Mouse (Mus musculus): ENCODE data around the gene Gm45208. TPM values are rescaled to one million over a fixed set of nuclear protein-coding genes. Genes with fewer than 3 reads are reported as not detected.
"Not testable (repeated sequence)": the region's sequence is repeated elsewhere in the genome, so short reads cannot be mapped to it uniquely, and the experiment has no call there.

The Gm45208 gene
- polyA plus RNA-seq, 1 experiment, result 0.64 TPM

- Histone ChIP-seq H3K4me3 (peak within 1 kb of the TSS; percentile 22), H3K4me2 (ENCODE audit: low read depth) (peak within 1 kb of the TSS; percentile 74)
- not testable (repeated sequence) for H3K36me3 ChIP-seq (ENCODE audit: control insufficient read depth, insufficient read depth); H3K27me3 ChIP-seq (ENCODE audit: control insufficient read depth, insufficient read depth, insufficient read length); H3K79me2 ChIP-seq (ENCODE audit: control insufficient read depth, insufficient read depth); H3ac ChIP-seq (ENCODE audit: control insufficient read depth, insufficient read length)
- TF ChIP-seq POLR2A (IDR thresholded peaks at IDR 0.05; ENCODE audit: insufficient read length, low read depth), result peak; percentile 15
Measured at GRCm38 (mm10) chrX:7714135-7714899, 7.7 kb upstream of the Gm45208 start, which contains the start of gene Wdr45. TSS of gene Wdr45 (plus strand) at chrX:7714333.

GRCm38 (mm10) chrX:7716058-7716457, 6.0 kb upstream of the Gm45208 start:
- H3K4me3 ChIP-seq; H3K79me2 ChIP-seq (ENCODE audit: control insufficient read depth, insufficient read depth); H3ac ChIP-seq (ENCODE audit: control insufficient read depth, insufficient read length); H3K36me3 ChIP-seq (ENCODE audit: control insufficient read depth, insufficient read depth); H3K27me3 ChIP-seq (ENCODE audit: control insufficient read depth, insufficient read depth, insufficient read length); H3K4me2 ChIP-seq (ENCODE audit: low read depth): not testable (repeated sequence)

GRCm38 (mm10) chrX:7722282-7722611, 202 bp downstream of the Gm45208 start:
- TF ChIP-seq POLR2A (IDR thresholded peaks at IDR 0.05; ENCODE audit: insufficient read length, low read depth) (peak; percentile 37), CEBPB (IDR thresholded peaks at IDR 0.05; ENCODE audit: insufficient read depth, poor library complexity, severe bottlenecking) (no peak)

GRCm38 (mm10) chrX:7722691-7723090, 646 bp downstream of the Gm45208 start:
- Histone ChIP-seq H3K27me3 (ENCODE audit: control insufficient read depth, insufficient read depth, insufficient read length) (no peaks in the 10 kb centered on the region), H3K36me3 (ENCODE audit: control insufficient read depth, insufficient read depth) (no peaks in the 10 kb centered on the region), H3K4me2 (ENCODE audit: low read depth) (peak overlapping the region; percentile 68), H3K79me2 (ENCODE audit: control insufficient read depth, insufficient read depth) (peaks cover 8% of the 10 kb centered on the region), H3K4me3 (peak overlapping the region; percentile 63), H3ac (ENCODE audit: control insufficient read depth, insufficient read length) (peak overlapping the region; percentile 35)
- no peak for TF ChIP-seq USF1 (IDR thresholded peaks at IDR 0.05; ENCODE audit: low read depth)
- no peak for TF ChIP-seq MAX (IDR thresholded peaks at IDR 0.05; ENCODE audit: low read depth)
- no peak for TF ChIP-seq SRF (IDR thresholded peaks at IDR 0.05; ENCODE audit: control insufficient read depth, insufficient read length, low read depth)
- no peak for TF ChIP-seq TCF3 (IDR thresholded peaks at IDR 0.05; ENCODE audit: insufficient read length, low read depth)
- TF ChIP-seq POLR2AphosphoS2 (IDR thresholded peaks at IDR 0.05; ENCODE audit: insufficient read length, low read depth), result no peak
- TF ChIP-seq E2F4 (IDR thresholded peaks at IDR 0.05; ENCODE audit: insufficient read depth), result no peak
- TF ChIP-seq MYOD1 (IDR thresholded peaks at IDR 0.05; ENCODE audit: control insufficient read depth in 1 of 3, insufficient read length in 2 of 3, low read depth in 2 of 3), result no peak
- no peak for TF ChIP-seq REST (IDR thresholded peaks at IDR 0.05; ENCODE audit: insufficient read depth, insufficient read length)
- no peak for TF ChIP-seq TCF12 (IDR thresholded peaks at IDR 0.05; ENCODE audit: insufficient read depth, poor library complexity, severe bottlenecking)
- no peak for TF ChIP-seq MYOG (IDR thresholded peaks at IDR 0.05; ENCODE audit: control insufficient read depth in 1 of 3, insufficient read depth in 1 of 3, insufficient read length in 2 of 3, low read depth in 2 of 3)
- TF ChIP-seq POLR2A (IDR thresholded peaks at IDR 0.05; ENCODE audit: insufficient read length, low read depth), result no peak
- no peak for TF ChIP-seq CEBPB (IDR thresholded peaks at IDR 0.05; ENCODE audit: insufficient read depth, poor library complexity, severe bottlenecking)

More at GRCm38 (mm10) chrX:7722282-7722611, 202 bp downstream of the Gm45208 start:
- Histone ChIP-seq H3ac (ENCODE audit: control insufficient read depth, insufficient read length) (peak overlapping the region; percentile 35), H3K36me3 (ENCODE audit: control insufficient read depth, insufficient read depth) (no peaks in the 10 kb centered on the region), H3K79me2 (ENCODE audit: control insufficient read depth, insufficient read depth) (peaks cover 8% of the 10 kb centered on the region), H3K4me3 (peak overlapping the region; percentile 63), H3K27me3 (ENCODE audit: control insufficient read depth, insufficient read depth, insufficient read length) (no peaks in the 10 kb centered on the region), H3K4me2 (ENCODE audit: low read depth) (peak overlapping the region; percentile 68)

GRCm38 (mm10) chrX:7724135-7724534, 2.1 kb downstream of the Gm45208 start:
- no peak overlapping the region for H3ac ChIP-seq (ENCODE audit: control insufficient read depth, insufficient read length)
- no peak overlapping the region for H3K4me3 ChIP-seq
- H3K79me2 ChIP-seq (ENCODE audit: control insufficient read depth, insufficient read depth), result peaks cover 8% of the 10 kb centered on the region
- H3K4me2 ChIP-seq (ENCODE audit: low read depth), result no peak overlapping the region
- TF ChIP-seq CEBPB (IDR thresholded peaks at IDR 0.05; ENCODE audit: insufficient read depth, poor library complexity, severe bottlenecking) (no peak), MYOD1 (IDR thresholded peaks at IDR 0.05; ENCODE audit: control insufficient read depth in 1 of 3, insufficient read length in 2 of 3, low read depth in 2 of 3) (no peak), POLR2A (IDR thresholded peaks at IDR 0.05; ENCODE audit: insufficient read length, low read depth) (no peak), MYOG (IDR thresholded peaks at IDR 0.05; ENCODE audit: control insufficient read depth in 1 of 3, insufficient read depth in 1 of 3, insufficient read length in 2 of 3, low read depth in 2 of 3) (no peak), REST (IDR thresholded peaks at IDR 0.05; ENCODE audit: insufficient read depth, insufficient read length) (no peak), TCF12 (IDR thresholded peaks at IDR 0.05; ENCODE audit: insufficient read depth, poor library complexity, severe bottlenecking) (no peak), USF1 (IDR thresholded peaks at IDR 0.05; ENCODE audit: low read depth) (no peak), POLR2AphosphoS2 (IDR thresholded peaks at IDR 0.05; ENCODE audit: insufficient read length, low read depth) (no peak), E2F4 (IDR thresholded peaks at IDR 0.05; ENCODE audit: insufficient read depth) (no peak), TCF3 (IDR thresholded peaks at IDR 0.05; ENCODE audit: insufficient read length, low read depth) (no peak)
- no peaks in the 10 kb centered on the region for H3K36me3 ChIP-seq (ENCODE audit: control insufficient read depth, insufficient read depth)
- no peaks in the 10 kb centered on the region for H3K27me3 ChIP-seq (ENCODE audit: control insufficient read depth, insufficient read depth, insufficient read length)
